Mouse (Mus musculus): ENCODE measurements around the gene Hipk3.

DNA sequence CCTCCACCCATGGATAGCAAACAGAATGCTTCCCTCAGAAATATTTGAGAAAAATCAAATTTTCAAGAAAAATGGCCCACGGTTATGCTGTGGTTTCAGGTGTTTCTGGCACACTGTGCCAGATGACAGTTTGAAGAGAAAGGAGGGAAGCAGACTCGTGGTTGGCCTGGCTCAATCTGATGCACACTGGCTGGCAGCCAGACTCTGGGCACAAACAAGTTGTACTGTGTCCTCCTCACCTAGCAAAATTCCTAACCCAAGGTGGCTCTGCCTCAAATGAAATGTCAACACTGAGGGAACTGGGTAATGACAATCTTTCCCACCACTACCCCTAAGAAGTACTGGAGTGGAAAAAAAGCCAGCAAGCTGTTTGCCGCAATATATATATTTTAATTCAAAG is 68.1 kb downstream of the Hipk3 start:
- TF ChIP-seq ZC3H11A (IDR thresholded peaks at IDR 0.05; ENCODE audit: borderline replicate concordance, low read depth, low read length) (no peak), MAFK (IDR thresholded peaks at IDR 0.05; ENCODE audit: insufficient read depth, low read depth, low read length) (no peak), ZNF384 (IDR thresholded peaks at IDR 0.05; ENCODE audit: low read depth, low read length) (no peak)

All from ES-E14 (cell line).